Mouse (Mus musculus) ZHBTc4 (cell line): Measurements from ENCODE around the gene Ccdc57.
"Not testable (repeated sequence)": the region's sequence is repeated elsewhere in the genome, so short reads cannot be mapped to it uniquely, and the experiment has no call there.

Source experiments
- DNase-seq: peaks from one replicate; pipeline ENCODE4 v3.0.0-alpha.2; 2011; ENCODE audit warnings: low read depth, low spot score

The Ccdc57 gene

DNA sequence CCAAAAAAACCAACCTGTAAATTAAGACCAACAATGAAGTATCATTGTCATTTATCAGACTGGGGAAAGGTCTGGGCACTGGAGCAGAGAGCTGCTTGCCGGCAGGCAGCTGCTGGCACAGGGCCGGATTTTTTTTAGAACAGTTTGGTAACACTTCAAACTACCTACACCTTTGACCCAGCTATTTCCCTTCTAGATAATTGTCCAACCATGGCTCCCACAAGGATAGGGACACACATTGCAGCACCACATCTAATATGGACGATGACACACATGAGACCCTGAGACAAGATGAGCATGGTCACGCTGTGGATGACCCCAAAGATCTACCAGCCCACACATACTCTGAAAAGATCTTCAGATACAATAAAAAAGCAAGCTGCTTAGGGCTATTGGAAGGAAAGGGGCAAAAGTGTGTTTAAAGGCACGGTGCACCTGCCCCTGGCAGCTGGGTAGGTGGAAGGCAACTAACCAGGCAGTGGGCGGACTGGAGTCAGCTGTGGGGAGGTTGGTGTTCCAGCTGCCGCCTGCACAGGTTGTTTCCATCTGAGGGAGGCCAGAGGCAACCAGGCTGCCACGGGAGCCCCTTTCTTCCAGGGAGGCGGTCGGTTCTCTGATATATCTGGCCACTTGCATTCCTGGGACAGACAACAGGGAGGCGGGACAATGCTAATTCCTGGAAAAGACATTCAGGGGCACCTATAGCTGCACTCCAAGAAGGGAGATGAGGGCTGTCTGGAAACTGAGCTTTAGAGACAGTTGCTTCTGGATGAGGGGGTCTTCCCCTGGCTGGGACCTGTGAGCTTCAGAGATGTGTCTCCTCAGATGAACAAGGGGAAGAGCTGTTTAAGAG lies 80.4 kb downstream of the Ccdc57 start:
- peak; percentile 85 for DNase-seq

DNA sequence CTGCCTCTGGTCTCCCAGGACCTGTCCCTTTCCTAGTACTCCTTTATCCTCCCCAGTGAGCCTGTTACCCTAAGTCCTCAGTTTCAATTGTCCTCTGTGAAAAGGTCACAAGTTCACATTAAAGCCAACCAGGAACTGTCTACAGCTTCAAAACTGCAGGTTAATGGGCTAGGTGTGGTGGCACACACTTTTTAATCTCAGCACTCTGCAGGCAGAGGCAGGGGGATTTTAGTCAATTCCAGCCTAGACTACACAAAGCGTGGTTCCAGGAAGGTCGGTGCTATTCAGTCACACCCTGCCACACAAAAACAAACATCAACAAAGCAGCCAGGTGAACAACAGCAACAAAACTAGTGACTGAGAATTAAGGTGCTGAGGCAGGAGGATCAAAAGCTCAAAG lies 81.1 kb downstream of the Ccdc57 start:
- peak; percentile 86 for DNase-seq

DNA sequence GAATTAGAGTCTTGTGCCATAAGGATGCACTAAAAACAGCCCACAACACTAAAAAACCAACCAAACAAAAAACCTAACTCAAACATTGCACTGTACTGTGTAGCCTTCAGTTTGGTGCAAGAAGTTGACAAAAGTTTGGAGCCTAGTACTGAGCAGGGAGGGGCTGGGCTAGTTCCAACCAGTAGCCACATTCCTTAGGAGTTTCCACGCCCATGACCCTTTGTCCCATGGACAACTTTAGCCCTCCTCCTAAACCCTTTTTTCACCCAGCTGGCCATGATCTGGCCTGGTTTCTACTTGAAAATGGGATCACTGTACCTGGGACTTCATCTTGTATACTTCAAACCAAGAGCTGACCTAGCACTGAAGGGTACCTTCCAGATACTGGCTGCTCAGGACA lies 81.5 kb downstream of the Ccdc57 start:
- peak; percentile 95 for DNase-seq

DNA sequence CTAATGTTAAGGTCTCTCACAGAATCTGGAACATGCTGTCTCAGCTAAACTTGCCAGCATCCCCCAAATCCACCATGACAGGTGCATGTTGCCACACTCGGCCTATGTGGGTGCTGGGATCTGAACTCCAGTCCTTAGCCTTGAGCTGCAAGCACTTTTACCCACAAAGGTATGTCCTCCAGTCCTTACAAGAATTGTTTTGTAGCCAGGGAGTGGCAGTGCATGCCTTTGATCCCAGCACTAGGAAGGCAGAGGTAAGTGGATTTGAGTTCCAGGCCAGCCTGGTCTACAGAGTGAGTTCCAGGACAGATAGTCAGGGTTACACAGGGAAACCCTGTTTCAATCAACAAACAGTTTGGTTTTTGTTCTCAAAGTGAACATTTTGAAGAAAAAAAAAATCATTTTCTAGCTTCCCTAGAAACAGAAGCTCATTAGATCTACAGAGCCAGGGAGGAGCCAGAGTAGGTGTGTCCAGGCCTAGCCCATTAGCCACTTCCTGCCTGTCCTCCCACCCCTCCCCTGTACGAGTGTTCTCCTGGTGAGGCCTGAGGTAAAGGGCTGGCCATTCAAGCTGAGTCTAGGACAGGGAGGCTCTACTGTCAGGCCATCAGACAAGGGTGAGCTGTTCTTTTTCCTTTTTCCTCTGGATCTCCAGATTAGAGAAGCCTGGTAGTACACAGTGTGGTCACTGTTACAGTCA lies 82.2 kb downstream of the Ccdc57 start:
- peak; percentile 73 for DNase-seq

DNA sequence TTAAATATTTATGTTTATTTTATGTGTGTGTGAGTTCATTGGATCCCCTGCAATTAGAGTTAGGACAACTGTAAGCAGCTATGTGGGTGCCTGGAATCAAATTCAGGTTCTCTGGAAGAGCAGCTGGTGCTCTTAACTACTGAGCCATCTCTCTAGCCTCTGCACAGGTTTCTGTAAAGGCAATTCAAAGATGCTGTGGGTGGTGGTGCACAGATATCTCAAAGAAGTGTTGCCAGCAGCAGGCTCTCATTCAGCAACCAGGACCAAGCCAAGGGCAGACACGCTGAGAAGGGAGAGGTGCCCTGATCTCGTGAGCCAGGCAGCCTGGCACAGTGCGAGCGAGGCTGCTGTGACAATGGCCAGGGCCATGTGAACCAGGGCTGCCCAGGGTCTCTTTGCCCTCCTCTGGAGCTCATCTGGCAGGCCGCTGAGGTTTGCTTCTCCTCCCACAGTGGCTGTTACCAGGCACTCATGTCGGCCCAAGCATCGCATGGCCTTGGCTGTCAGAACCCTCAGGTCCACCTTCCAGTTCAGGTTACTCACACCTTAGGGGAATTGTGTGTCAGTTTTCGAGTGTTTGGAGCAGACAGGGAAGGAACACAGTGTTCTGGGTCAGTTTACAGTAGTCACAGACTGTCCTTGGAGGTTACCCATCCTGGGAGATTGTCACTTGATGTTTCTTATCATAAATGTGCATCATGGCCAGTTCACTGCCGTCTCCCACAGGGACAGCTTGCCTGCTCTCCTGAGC lies 85.8 kb downstream of the Ccdc57 start:
- no peak for DNase-seq

DNA sequence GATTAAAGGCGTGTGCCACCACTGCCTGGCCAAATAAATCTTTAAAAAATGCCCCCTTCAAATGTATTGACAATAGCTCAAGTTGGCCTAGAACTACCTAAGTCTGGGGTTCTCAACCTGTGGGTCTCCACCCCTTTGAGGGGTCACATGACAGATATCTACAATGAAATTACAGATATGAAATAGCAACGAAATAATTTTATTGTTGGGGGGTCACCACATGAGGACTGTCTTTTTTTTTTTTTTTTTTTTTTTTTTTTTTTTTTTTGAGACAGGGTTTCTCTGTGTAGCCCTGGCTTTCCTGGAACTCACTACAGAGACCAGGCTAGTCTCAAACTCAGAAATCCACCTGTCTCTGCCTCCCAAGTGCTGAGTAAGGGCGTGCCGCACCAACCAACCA lies 88.3 kb downstream of the Ccdc57 start:
- no peak for DNase-seq

DNA sequence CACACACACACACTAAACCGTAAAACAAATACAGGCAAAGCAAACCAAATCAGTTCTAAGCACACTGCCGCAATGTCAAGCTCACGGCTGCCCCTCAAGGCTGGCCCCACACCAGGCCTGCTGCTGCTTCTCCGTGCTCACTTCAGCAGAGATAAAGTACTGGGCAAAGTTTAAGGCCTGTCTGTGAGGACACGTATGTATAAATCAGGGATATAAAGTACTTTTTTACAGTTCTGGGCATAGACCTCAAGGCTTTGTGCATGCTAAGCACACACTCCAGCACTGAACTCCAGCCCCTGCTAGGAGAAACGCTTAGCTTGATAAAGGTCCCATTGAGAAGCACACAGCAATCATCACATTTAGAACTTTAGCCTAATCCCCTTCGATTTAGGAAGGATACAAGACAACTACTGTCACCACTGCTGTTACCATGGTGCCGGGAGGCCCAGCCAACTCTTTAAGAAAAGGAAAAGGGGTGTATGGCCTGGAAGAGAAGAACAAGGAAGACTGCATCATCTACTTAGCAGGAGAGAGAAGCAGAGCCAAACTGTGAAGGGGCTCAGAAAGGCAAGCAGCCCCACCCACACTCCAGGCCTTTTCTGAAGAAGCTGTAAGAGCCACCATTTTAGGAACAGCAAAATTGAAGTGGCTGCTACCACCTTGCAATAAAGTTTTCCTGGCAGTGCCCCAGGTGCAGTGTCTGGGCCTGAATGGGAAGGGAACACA lies 99.0 kb downstream of the Ccdc57 start:
- DNase-seq = peak; percentile 44

DNA sequence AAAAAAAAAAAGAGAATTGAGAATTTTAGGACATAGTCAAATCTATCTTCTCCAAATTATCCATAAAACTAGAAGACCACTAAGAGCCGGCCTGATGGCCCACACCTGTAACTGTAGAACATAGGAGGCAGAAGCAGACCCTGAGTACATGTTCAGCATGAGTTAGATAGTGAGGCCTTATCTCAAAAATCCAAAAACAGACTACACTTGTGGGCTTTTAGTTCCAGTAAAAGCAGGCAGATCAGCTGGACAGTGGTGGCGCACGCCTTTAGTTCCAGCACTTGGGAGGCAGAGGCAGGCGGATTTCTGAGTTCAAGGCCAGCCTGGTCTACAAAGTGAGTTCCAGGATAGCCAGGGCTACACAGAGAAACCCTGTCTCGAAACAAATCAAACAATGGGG lies 99.7 kb downstream of the Ccdc57 start:
- DNase-seq = not testable (repeated sequence)

DNA sequence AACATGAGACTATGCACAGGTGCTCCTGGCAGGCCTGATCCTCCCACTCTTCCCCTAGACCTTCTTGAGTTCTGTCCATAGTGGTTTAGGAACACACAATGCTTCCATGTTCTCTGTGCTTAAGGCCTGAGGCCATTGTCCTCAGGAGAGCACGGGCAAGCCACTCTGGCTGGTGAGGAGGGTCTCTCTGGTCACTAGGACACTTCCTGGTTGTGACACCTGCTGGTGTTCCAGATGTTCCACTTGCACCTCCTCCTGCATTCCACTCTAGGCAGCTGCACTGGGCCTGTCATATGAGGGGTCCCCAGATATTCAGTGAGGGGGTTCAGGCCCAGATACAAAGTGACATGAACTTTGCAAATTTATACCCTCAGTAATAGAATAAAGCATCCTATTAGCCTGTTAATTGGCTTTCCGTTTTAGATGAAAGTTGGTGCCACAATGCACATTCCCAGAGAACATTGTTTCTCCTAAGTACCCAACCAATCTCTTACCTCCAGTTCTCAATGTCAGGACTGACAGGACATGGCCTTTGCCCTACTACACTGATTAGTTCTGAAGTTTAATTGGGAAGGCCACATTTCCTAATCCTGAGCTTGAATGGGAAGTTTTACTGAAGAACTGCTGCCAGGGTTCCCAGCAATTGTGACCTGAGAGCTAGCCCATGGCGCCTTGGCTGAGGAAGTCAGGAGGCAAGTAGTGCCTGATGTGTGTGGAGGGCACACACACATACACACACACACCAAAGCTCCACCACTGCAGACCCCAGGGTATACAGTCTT lies 100.8 kb downstream of the Ccdc57 start:
- no peak for DNase-seq

DNA sequence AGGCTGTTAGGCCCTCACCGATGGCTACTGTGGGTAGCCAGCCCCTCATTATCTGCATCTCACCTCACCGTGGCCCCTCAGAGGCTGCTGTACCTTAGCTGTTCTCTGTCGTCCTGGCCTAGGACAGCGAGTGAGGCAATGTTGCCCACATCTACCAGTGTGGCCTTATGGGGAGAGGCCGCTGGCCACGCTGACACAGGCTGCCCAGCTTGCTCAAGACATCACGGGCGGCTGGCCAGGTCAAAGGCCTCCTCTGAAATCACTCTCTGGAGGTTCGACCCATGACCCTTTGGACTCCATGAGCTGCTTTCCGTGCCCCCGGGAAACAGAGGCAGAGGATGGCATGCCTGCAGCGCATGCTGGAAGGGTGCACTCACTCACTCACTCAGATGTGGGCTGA lies 102.0 kb downstream of the Ccdc57 start:
- DNase-seq = no peak

DNA sequence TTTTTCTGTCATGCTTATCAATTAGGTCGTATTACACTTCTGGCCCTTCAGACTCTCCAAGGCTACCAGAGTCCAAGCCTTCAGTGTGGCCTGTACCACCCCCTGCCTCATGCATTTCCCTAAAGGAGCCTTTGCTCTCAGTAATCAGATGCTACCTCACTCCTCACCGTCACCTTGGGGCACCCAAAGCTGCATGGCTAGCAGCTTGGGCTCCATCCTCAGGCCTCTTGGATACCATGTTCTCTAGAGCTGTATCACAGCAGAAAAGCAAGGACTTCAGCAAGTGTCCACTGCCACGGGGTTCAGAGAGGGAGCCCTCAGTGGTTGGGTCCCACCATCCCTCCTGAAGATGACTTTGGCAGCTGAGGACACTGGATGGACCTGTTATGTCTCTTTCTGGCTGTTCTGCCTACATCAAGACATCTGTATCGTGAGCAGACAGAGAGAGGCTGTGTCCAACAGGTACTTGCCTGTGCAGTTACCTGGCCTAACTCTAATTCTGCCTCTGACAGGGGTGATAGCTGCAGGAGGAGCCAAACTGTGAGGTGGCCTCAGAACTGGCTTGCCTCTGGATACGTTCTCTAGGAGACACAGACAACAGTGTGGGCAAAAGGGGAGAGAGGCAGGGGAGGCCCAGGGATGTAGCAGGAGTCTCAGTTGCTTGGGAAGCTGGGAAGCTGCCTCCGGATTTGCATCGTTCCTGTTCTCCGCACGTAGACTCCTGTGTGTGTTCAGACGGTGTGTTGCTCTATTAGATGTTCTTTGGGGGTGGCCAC lies 102.7 kb downstream of the Ccdc57 start:
- DNase-seq = no peak

DNA sequence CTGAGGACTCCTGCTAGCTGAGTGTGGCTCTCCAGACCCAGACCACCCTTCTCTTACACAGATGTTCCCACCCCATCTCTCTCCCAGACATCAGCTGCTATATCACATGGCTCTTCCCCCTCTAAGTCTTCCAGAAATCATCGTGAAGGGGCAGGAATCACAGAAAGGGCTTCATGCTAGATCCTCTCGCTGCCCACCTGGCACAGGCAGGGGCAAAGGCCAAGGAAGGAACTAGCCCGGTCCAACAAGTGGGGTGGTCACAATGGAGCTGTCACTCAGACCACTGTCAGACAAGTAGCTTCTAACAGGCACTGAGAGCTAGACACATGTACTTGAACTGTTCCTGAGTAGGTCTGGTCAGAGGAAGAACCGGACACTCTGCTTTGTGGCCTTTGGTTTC lies 104.3 kb downstream of the Ccdc57 start:
- DNase-seq = no peak

DNA sequence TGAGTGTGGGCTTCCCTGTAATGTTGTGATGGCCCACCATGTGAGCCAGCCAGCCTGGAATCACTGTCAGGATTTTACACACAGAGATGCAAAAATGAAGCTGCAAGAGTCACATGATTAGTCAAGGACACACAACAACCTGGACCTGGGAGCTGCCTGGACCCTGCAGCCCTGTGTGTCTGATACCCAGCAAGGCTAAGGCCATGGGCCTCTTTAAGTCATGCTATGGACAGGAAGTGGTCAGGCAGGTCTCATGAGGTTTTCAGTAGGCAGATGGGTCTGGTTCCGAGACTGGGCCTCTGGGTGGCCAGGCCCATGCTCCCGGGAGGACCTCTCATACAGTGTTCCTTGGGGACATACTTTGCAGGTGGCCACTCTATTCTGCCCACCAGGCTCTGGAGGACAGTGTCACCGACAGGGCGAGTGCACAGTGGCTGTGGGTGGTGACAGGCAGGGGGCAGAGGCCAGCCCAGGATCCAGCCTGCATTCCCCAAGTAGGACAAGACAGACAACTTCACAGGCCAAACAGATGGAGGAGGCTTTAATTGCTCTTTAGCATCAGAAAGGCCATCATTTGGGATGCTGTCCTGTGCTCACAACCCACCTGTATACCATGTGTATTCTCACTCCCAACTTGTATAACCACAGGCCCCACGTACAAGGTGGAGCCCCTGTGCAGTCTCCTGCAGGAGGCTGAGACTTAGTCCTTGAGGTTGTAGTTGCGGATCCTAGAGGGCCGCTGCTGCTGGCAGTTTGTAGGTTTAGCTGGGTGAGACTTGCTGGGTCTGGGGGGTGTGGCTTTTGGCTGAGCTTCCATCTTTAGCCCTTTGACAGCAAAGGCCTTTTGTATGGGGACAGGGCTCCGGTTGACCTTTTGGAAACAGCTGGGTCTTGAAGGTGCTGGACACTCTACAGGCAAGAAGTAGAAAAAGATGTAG lies 106.4 kb downstream of the Ccdc57 start:
- peak; percentile 57 for DNase-seq

DNA sequence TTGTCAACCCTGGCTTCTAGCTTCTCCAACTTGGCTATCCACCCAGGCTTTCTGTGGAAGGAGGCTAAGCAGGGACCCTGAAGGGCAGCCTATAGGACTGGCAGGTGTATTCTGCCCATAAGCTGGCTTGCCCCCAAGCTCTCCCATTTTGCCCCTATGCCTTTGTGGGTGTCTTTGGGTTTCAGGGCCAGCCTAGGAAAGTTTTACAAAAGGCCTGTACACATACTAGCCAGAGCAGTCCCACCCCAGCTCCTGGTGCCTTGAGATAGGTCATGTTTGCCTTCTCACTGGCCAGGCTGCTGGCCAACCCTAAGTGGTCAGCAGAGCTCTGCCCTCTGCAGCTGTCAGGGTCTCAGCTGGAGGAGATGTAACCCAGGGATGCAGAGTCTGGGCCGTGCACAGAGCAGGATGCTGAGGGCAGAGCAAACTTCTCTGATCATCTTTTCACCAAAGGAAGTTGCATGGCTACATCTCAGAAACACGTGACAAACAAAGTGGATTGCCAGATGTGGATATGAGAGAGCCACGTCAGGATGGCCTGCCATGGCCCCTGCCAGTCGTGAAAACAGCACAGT lies 107.3 kb downstream of the Ccdc57 start:
- no peak for DNase-seq

DNA sequence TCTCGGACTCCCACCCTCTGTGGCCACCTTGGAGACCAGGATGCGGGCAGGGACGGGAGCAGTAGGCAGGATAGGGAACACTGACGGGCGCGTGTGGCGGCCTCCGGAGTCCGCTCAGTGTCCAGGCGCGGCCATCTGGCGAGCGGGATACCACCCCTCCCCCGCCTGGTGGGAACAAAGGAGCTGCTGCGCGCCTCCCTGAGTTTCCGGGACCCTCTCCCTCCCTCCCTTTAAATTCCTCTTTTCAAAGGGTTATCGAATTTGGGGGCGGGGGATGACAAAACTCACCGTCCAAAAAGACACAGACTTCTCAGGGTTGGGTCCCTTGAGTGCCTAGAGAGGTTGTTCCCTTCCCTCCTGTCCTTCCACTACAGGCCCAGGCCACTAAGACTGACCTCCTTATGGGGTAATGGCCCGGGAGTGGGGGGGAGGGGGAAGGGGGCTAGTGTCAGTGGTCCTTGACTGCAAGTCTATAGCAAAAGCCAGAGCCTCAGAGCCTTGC lies 107.8 kb downstream of the Ccdc57 start:
- DNase-seq = peak; percentile 62

DNA sequence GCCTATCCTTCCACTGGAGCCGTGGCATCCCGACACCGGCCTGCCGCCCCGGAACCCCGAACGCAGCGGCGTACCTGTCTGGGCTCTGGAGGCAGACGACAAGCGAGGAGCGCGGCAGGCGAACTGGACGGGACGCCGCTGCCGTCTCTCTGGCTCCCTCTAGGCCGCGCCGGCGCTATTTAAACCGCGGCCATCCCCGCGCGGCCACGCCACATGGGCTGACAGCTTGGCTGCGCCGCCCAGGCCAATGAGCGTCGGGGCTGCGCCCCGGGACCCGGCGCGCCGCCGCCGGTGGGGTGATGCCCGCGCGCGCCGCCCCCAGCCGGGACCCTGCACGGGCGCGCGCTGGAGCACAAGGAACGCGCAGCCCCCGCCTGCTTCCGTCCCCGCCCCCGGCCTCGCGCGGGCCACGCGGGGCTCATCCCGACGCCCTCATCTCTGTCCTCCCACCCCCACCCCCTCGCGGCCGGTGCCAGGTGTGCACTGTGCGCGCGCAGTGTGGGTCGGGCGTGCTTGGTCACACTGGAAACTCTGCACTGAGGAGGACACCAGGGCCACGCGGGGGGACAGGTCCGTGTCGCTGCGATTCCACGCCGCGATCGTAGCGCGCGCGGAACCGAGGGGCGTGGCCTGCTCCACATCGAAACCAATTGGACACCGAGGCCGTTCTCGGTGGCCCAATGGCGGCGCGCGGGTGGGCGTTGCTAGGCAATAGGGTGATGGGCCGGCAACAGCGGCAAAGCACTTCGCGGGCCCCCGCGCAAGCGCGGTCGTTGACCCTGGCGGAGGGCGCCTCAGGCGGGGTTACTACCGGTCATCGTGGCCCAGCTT lies 108.5 kb downstream of the Ccdc57 start, which contains the start of gene Fasn:
Gene Fasn, minus strand, starts transcription at position 592 of the 831 bp plus-strand sequence.
- DNase-seq = peak; percentile 97

DNA sequence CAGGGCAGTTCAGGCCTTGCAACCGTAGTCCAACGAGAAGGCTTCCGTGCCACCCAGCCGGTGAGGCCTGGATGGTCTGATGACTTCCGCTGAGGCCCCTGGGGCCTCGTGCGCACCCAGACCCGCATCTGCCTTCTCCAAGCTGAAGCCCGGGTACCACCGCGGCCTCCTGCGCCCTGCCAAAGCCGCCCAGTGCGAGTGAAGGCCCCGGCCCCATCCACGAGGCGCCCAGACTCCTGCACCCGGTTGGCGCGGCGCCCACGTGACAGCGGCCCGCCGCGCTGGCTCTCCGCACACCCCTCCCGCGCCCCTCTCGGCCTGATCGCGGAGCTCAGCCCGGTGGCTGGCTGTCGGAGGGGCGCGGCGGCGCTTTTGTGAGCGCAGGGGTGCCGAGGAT lies 109.1 kb downstream of the Ccdc57 start:
- no peak for DNase-seq
